In genomic region chr1:181009754-181010153, GRCm38 (mm10) we compare ENCODE assay signal across 9 mouse cellular contexts. TPM values are rescaled to one million over a fixed set of nuclear protein-coding genes. Genes with fewer than 3 reads are reported as not detected.
A peak's percentile ranks its signal among the peaks of the same experiment; 100 is the strongest.
DNase-seq lines count a peak whose midpoint lies in the region; ATAC-seq and TF ChIP-seq lines count a peak whose summit lies in the region.
"Had no signal": no experiment of that assay in that cellular context is flagged by ENCODE, and none has a peak within 500 bp of the region (broad histone marks: within the 10 kb centered on the region; RNA-seq: fewer than 3 reads in every experiment).

No protein-coding gene starts in this region.

- H3K4me3 ChIP-seq in forebrain, embryonic 10.5 days, result no peak overlapping the region
- H3K4me3 ChIP-seq in forebrain, embryonic 11.5 days (ENCODE audit: low read depth, low read length), result no peak overlapping the region
- H3K4me3 ChIP-seq in kidney, postnatal 0 days (replicated peaks; ENCODE audit: low read depth, low read length), result no peak overlapping the region
- no peak overlapping the region for H3K4me3 ChIP-seq in stomach, postnatal 0 days (ENCODE audit: low read depth, low read length)
- H3K4me3 ChIP-seq: lung, embryonic 15.5 days had no signal

- DNase-seq in forebrain, embryonic 10.5 days (ENCODE audit: extremely low spot score, low spot score), result no peak
- DNase-seq in forebrain, embryonic 11.5 days (ENCODE audit: low spot score), result no peak
- peak; percentile 90 for DNase-seq in adrenal gland, postnatal 14 days
- peak; percentile 75 for DNase-seq in gastrocnemius, postnatal 10 days
- peak; percentile 28 for DNase-seq in kidney, postnatal 0 days (ENCODE audit: low spot score)
- DNase-seq in stomach, postnatal 0 days (ENCODE audit: low spot score), result peak; percentile 53
- DNase-seq in frontal cortex, postnatal 36 days (ENCODE audit: low spot score in 2 of 2), result no peak

- 0 out of 2 replicates have a peak overlapping the region, but pooled peaks have one; percentile 40 for H3K27ac ChIP-seq in forebrain, embryonic 10.5 days
- H3K27ac ChIP-seq in forebrain, embryonic 11.5 days (ENCODE audit: low read depth, low read length), result no peak overlapping the region
- H3K27ac ChIP-seq in kidney, postnatal 0 days, result 0 out of 2 replicates have a peak overlapping the region, but pooled peaks have one; percentile 66
- H3K27ac ChIP-seq in stomach, postnatal 0 days (replicated peaks), result 0 out of 2 replicates have a peak overlapping the region, but pooled peaks have one; percentile 30
- H3K27ac ChIP-seq: lung, embryonic 15.5 days had no signal

- ATAC-seq in forebrain, embryonic 11.5 days (replicated peaks; ENCODE audit: low FRiP score), result no peak
- peak; percentile 40; the same call in 1 of the 2 replicates for ATAC-seq in kidney, postnatal 0 days (replicated peaks; ENCODE audit: low FRiP score, low read depth)
- ATAC-seq in stomach, postnatal 0 days (ENCODE audit: low FRiP score, low TSS enrichment), result peak; percentile 78
- ATAC-seq in monocyte, adult 5-6 weeks (replicated peaks; ENCODE audit: insufficient number of reproducible peaks, low FRiP score, low TSS enrichment, poor library complexity, severe bottlenecking), result no peak

- H3K36me3 ChIP-seq in forebrain, embryonic 10.5 days (replicated peaks), result no peaks in the 10 kb centered on the region
- H3K36me3 ChIP-seq in forebrain, embryonic 11.5 days (ENCODE audit: control insufficient read depth, insufficient read depth, low read length), result no peaks in the 10 kb centered on the region
- no peaks in the 10 kb centered on the region for H3K36me3 ChIP-seq in kidney, postnatal 0 days (ENCODE audit: insufficient read depth, low read length)
- H3K36me3 ChIP-seq in stomach, postnatal 0 days (ENCODE audit: control insufficient read depth, insufficient read depth, low read length), result no peaks in the 10 kb centered on the region
- H3K36me3 ChIP-seq: lung, embryonic 15.5 days had no signal

- 0 out of 2 replicates have a peak, but pooled peaks cover 3% of the 10 kb centered on the region for H3K27me3 ChIP-seq in forebrain, embryonic 10.5 days (ENCODE audit: poor library complexity, severe bottlenecking)
- no peaks in the 10 kb centered on the region for H3K27me3 ChIP-seq in forebrain, embryonic 11.5 days (ENCODE audit: control insufficient read depth, insufficient read depth, low read length)
- H3K27me3 ChIP-seq in kidney, postnatal 0 days (ENCODE audit: insufficient read depth, low read length), result no peaks in the 10 kb centered on the region
- no peaks in the 10 kb centered on the region for H3K27me3 ChIP-seq in stomach, postnatal 0 days (ENCODE audit: control insufficient read depth, insufficient read depth, low read length)
- H3K27me3 ChIP-seq: lung, embryonic 15.5 days had no signal

- TF ChIP-seq EP300 in stomach, postnatal 0 days (optimal IDR thresholded peaks at IDR 0.05), result no peak

- H3K9me3 ChIP-seq in forebrain, embryonic 10.5 days, result no peaks in the 10 kb centered on the region
- H3K9me3 ChIP-seq in forebrain, embryonic 11.5 days (ENCODE audit: control insufficient read depth, low read length), result no peaks in the 10 kb centered on the region
- no peaks in the 10 kb centered on the region for H3K9me3 ChIP-seq in kidney, postnatal 0 days (replicated peaks; ENCODE audit: low read length)
- H3K9me3 ChIP-seq in stomach, postnatal 0 days (ENCODE audit: control insufficient read depth, low read length), result no peaks in the 10 kb centered on the region
- H3K9me3 ChIP-seq: lung, embryonic 15.5 days had no signal

- no peak overlapping the region for H3K4me2 ChIP-seq in forebrain, embryonic 11.5 days (ENCODE audit: low read depth, low read length, severe bottlenecking)
- H3K4me2 ChIP-seq in kidney, postnatal 0 days (ENCODE audit: low read length), result no peak overlapping the region
- H3K4me2 ChIP-seq in stomach, postnatal 0 days (replicated peaks; ENCODE audit: low read depth), result no peak overlapping the region
- H3K4me2 ChIP-seq: lung, embryonic 15.5 days had no signal

- peaks cover 3% of the 10 kb centered on the region; the same call in 1 of the 2 replicates for H3K4me1 ChIP-seq in forebrain, embryonic 10.5 days
- H3K4me1 ChIP-seq in forebrain, embryonic 11.5 days (replicated peaks; ENCODE audit: control insufficient read depth, insufficient read depth, low read length), result no peaks in the 10 kb centered on the region
- H3K4me1 ChIP-seq in kidney, postnatal 0 days (replicated peaks; ENCODE audit: insufficient read depth, low read length), result peaks cover 10% of the 10 kb centered on the region
- 0 out of 2 replicates have a peak, but pooled peaks cover under 1% of the 10 kb centered on the region for H3K4me1 ChIP-seq in stomach, postnatal 0 days (replicated peaks; ENCODE audit: control insufficient read depth, insufficient read depth)

- H3K9ac ChIP-seq in forebrain, embryonic 11.5 days (ENCODE audit: low read length), result no peak overlapping the region
- H3K9ac ChIP-seq in kidney, postnatal 0 days (ENCODE audit: low read depth, low read length), result no peak overlapping the region
- no peak overlapping the region for H3K9ac ChIP-seq in stomach, postnatal 0 days (ENCODE audit: low read length)
- H3K9ac ChIP-seq: lung, embryonic 15.5 days had no signal

- 69% methylated on average over 3 of the region's 3 CpGs for WGBS in forebrain, embryonic 10.5 days
- WGBS in forebrain, embryonic 11.5 days, result 79% methylated on average over 3 of the region's 3 CpGs
- WGBS in kidney, postnatal 0 days, result 55% methylated on average over 3 of the region's 3 CpGs
- WGBS in stomach, postnatal 0 days, result 46% methylated on average over 3 of the region's 3 CpGs

- no peak for TF ChIP-seq CTCF in kidney, postnatal 0 days (IDR thresholded peaks at IDR 0.05; ENCODE audit: low read depth)
- TF ChIP-seq CTCF in stomach, postnatal 0 days (IDR thresholded peaks at IDR 0.05; ENCODE audit: low read depth), result no peak

RNA-seq across cellular contexts. Expression of gene Ephx1, which starts 10.9 kb away (rescaled TPM):
- polyA plus RNA-seq in forebrain, embryonic 10.5 days (2016; fragmentation: Nextera tagmentation; extraction: Ambion mirVana), result 0.47 and 0.77 TPM in 2 replicates
- 0.65 and 1.1 TPM in 2 replicates for polyA plus RNA-seq in forebrain, embryonic 11.5 days (2014; fragmentation: Nextera tagmentation; extraction: Ambion mirVana)
- total RNA-seq in adrenal gland, postnatal 14 days (2021), result 57.9 and 71.2 TPM in 2 replicates
- total RNA-seq in gastrocnemius, postnatal 10 days (2021), result 10 to 100 TPM; 15.8 to 17.6 TPM
- 19.1 and 20.2 TPM in 2 replicates for polyA plus RNA-seq in kidney, postnatal 0 days (2015; fragmentation: Nextera tagmentation; extraction: Ambion mirVana)
- 30.0 and 32.2 TPM in 2 replicates for polyA plus RNA-seq in stomach, postnatal 0 days (2015; fragmentation: Nextera tagmentation; extraction: Ambion mirVana)
- total RNA-seq in monocyte, adult 5-6 weeks (2017), result 7.0 to 10.9 TPM (median 8.9 TPM) in 3 replicates

RNA-seq across cellular contexts. Expression of gene 9130409I23Rik, which starts 41.3 kb away (rescaled TPM):
- not detected in 2 replicates for polyA plus RNA-seq in forebrain, embryonic 10.5 days (2016; fragmentation: Nextera tagmentation; extraction: Ambion mirVana)
- 0.09 TPM in 1 of 2 replicates, not detected in the other for polyA plus RNA-seq in forebrain, embryonic 11.5 days (2014; fragmentation: Nextera tagmentation; extraction: Ambion mirVana)
- total RNA-seq in adrenal gland, postnatal 14 days (2021), result 0.30 TPM in 1 of 2 replicates, not detected in the other
- total RNA-seq in gastrocnemius, postnatal 10 days (2021), result not detected
- polyA plus RNA-seq in kidney, postnatal 0 days (2015; fragmentation: Nextera tagmentation; extraction: Ambion mirVana), result 0.08 TPM in 1 of 2 replicates, not detected in the other
- polyA plus RNA-seq in stomach, postnatal 0 days (2015; fragmentation: Nextera tagmentation; extraction: Ambion mirVana), result 0.28 and 0.72 TPM in 2 replicates
- not detected in 3 replicates for total RNA-seq in monocyte, adult 5-6 weeks (2017)
- polyA plus RNA-seq: lung, embryonic 15.5 days had no signal

Comparison
In these comparisons a context has a peak if more than half of its experiments do, and no peak if none do; other contexts are left out.
1. DNase-seq: peak in adrenal gland, postnatal 14 days (single experiment), gastrocnemius, postnatal 10 days (single experiment), kidney, postnatal 0 days (single experiment) and stomach, postnatal 0 days (single experiment); none in forebrain, embryonic 10.5 days (single experiment), forebrain, embryonic 11.5 days (single experiment) and frontal cortex, postnatal 36 days (0 of 2).
2. ATAC-seq: peak in kidney, postnatal 0 days (single experiment) and stomach, postnatal 0 days (single experiment); none in forebrain, embryonic 11.5 days (single experiment) and monocyte, adult 5-6 weeks (single experiment).